Mouse (Mus musculus) spleen, adult 10 weeks (tissue): ENCODE results near the gene Hint2. TPM values are rescaled to one million over a fixed set of nuclear protein-coding genes. Genes with fewer than 3 reads are reported as not detected.

ENCODE experiments used
- polyA plus RNA-seq: library from polyadenylated mRNA; stranded (reverse); fragments of 350-450 nt; fragmentation: Illumina TruSeq; extraction: RNeasy Lipid Tissue Mini Kit (QIAGEN cat#74804); gene quantifications from one replicate; pipeline ENCODE4 v1.2.3, GENCODE M21; 2015; ENCODE audit warnings: low replicate concordance; ENCODE audit not compliant: insufficient read depth

The Hint2 gene
- polyA plus RNA-seq: 23.5 TPM

GRCm38 (mm10) chr4:43656339-43657109 lies at the start of gene Hint2:
Gene Hint2 (minus strand): TSS chr4:43656466.

DNA sequence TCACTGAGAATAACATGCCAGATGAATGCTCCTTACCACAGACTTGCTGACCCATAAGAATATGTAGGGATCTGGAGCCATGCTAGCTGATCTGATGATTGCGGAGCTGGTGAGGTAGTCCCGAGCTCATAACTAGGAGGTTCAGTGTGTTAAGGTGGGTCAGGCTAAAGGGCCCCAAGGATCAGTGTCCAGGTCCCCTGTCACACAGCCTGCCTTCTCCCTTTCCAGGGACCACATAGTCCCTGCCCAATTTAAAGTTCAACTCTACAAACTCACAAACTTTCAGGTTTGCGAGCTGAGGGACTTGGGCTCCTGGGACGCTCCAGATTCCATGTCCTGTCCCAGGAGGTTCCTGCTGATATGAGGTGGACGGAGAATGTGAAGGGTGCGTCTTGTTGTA lies 44.4 kb upstream of the Hint2 start, which contains the start of gene Olfr70:
TSS of gene Olfr70 (minus strand) at position 101 of the 400 bp plus-strand sequence.

DNA sequence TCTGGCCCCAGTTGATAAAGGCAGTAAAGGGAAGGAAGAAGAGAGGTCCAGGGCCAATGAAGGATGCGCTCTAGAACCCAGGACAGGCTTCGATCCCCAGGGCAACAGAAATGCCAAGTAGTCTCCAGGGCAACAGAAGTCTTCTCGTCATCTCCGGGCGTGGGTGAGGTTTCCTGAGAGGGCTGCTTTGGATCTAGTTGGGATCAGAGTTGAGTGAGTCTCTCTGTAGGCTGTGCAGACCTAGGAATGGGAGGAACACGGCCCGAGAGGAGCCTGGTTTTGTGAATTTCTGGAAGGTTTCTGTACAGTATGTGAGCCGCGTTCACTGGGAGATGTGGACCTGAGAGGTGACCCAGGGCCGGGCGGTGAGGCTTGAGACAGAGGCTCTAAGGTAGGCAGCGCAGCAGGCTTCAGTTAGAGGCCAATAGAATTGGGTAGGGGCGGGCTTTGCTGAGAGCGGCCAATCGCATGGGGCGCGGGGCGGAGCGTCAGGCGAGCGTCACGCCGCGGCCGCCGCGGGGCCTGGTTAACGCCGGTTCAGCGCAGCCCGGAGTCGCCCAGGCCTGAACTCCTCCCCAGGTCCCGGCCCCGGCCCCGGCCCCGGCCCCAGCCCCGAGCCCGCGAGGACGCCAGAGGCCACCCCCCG lies 12.6 kb upstream of the Hint2 start, which contains the start of the genes Tmem8b and Fam221b:
TSS of gene Tmem8b (plus strand) at position 190 of the 646 bp plus-strand sequence.
TSS of gene Fam221b (minus strand) at position 364 of the 646 bp plus-strand sequence.

DNA sequence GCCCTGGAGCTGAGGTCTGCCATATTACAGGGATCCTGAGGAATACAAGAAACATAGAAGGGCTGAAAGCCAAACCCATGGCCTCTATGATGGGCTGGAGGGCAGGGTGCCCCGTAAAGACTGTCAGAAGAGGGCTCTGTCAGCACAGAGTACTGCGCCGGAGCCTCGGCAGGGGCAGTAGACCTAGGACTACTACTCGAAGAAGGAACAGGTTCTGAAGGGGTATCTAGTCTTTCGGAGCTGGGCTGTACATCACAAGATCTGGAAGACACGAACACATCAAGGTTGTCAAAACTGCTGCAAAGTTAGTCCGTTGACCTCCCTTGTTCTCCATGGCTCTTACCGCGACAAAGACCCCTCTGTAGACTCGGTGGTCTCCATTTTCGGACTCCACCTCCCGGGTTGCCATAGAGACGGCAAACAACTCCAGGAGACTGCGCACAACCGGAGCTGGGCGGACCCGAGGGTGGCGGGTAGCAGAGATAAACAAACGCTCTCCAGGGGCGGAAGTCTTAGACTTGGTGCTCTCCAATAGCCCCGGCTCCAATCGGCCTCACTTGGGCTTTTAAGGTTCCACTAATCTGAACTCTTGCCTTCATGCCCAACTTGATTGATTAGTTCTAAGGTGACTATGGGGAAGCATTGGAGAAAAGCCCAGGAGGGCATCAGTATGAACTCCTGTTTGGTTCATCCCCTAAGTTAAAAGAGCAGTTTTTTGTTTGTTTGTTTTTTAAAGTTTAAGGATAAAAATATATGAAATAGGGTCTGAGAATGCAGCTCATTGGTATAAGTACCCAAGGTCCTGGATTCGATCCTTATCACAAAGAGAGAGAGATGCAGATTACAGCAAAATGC lies 2.9 kb downstream of the Hint2 start, which contains the start of gene Spag8:
TSS of gene Spag8 (minus strand) at position 434 of the 855 bp plus-strand sequence.

GRCm38 (mm10) chr4:43631046-43631955 lies 25.0 kb downstream of the Hint2 start, which contains the start of gene Npr2:
Gene Npr2 (plus strand): TSS chr4:43631935.

Other genes with a start within 250 kb of the Hint2 start
- gene Fam166b, start 227.3 kb downstream of the Hint2 start, polyA plus RNA-seq: not detected
- 6.2 TPM for gene Tesk1, start 214.5 kb downstream of the Hint2 start, polyA plus RNA-seq
- gene Cd72, start 201.8 kb downstream of the Hint2 start, polyA plus RNA-seq: 389 TPM
- gene Sit1, start 172.7 kb downstream of the Hint2 start, polyA plus RNA-seq: 11.4 TPM
- 47.6 TPM for gene Ccdc107, start 163.6 kb downstream of the Hint2 start, polyA plus RNA-seq
- gene Arhgef39, start 156.8 kb downstream of the Hint2 start, polyA plus RNA-seq: 9.4 TPM
- 2.7 TPM for gene Car9, start 149.5 kb downstream of the Hint2 start, polyA plus RNA-seq
- gene Tpm2, start 132.7 kb downstream of the Hint2 start, polyA plus RNA-seq: 31.3 TPM
- 64.5 TPM for gene Creb3, start 94.1 kb downstream of the Hint2 start, polyA plus RNA-seq
- gene Tln1, start 93.8 kb downstream of the Hint2 start, polyA plus RNA-seq: 194 TPM
- gene Rgp1, start 77.8 kb downstream of the Hint2 start, polyA plus RNA-seq: 28.8 TPM
- gene Gba2, start 77.6 kb downstream of the Hint2 start, polyA plus RNA-seq: 24.6 TPM
- gene Msmp, start 72.0 kb downstream of the Hint2 start, polyA plus RNA-seq: 0.37 TPM
- gene Npr2, start 24.5 kb downstream of the Hint2 start, polyA plus RNA-seq: 10.0 TPM
- not detected for gene Spag8, start 2.9 kb downstream of the Hint2 start, polyA plus RNA-seq
- gene Tmem8b, start 12.5 kb upstream of the Hint2 start, polyA plus RNA-seq: 2.1 TPM
- 0.07 TPM for gene Fam221b, start 12.7 kb upstream of the Hint2 start, polyA plus RNA-seq
- gene Olfr70, start 44.3 kb upstream of the Hint2 start, polyA plus RNA-seq: not detected
- not detected for gene Olfr71, start 53.8 kb upstream of the Hint2 start, polyA plus RNA-seq
- 0.28 TPM for gene Hrct1, start 70.7 kb upstream of the Hint2 start, polyA plus RNA-seq
- gene Spaar, start 73.6 kb upstream of the Hint2 start, polyA plus RNA-seq: 0.07 TPM
- gene Olfr159, start 114.5 kb upstream of the Hint2 start, polyA plus RNA-seq: not detected
- not detected for gene Olfr156, start 167.4 kb upstream of the Hint2 start, polyA plus RNA-seq
- gene Olfr157, start 183.7 kb upstream of the Hint2 start, polyA plus RNA-seq: not detected
- gene Olfr155, start 195.1 kb upstream of the Hint2 start, polyA plus RNA-seq: not detected
- 8.0 TPM for gene Reck, start 219.1 kb upstream of the Hint2 start, polyA plus RNA-seq